Mouse (Mus musculus) heart, embryonic 15.5 days (tissue): Measurements from ENCODE around the gene A630095N17Rik. TPM values are rescaled to one million over a fixed set of nuclear protein-coding genes. Genes with fewer than 3 reads are reported as not detected.

Experiments
- ATAC-seq: fragments of 200-750 bp; cut with Nextera tagmentation; replicated peaks from 2 replicates; pipeline ENCODE4 v1.8.0; 2017; ENCODE audit warnings: low read depth, moderate TSS enrichment; ENCODE audit not compliant: insufficient number of reproducible peaks, insufficient read depth, low FRiP score
- H3K27ac ChIP-seq: fragments of 300-500 bp; sonication (generic); 2 replicates; pipeline ENCODE4 v1.5.1; 2015; ENCODE audit warnings: mild to moderate bottlenecking, inconsistent platforms
- H3K27me3 ChIP-seq: fragments of 300-500 bp; sonication (generic); 2 replicates; pipeline ENCODE4 v1.6.1; 2015; ENCODE audit warnings: inconsistent platforms
- H3K36me3 ChIP-seq: fragments of 300-500 bp; sonication (generic); 2 replicates; pipeline ENCODE4 v1.6.1; 2015; ENCODE audit warnings: mild to moderate bottlenecking, inconsistent platforms
- H3K4me1 ChIP-seq: fragments of 300-500 bp; sonication (generic); replicated peaks from 2 replicates; pipeline ENCODE4 v1.6.1; 2015; ENCODE audit warnings: inconsistent platforms
- H3K4me2 ChIP-seq: fragments of 300-500 bp; sonication (generic); 2 replicates; pipeline ENCODE4 v1.6.1; 2015; ENCODE audit warnings: inconsistent platforms, mild to moderate bottlenecking, moderate library complexity
- H3K4me3 ChIP-seq: fragments of 300-500 bp; sonication (generic); 2 replicates; pipeline ENCODE4 v1.5.1; 2015; ENCODE audit warnings: mild to moderate bottlenecking, inconsistent platforms
- H3K9ac ChIP-seq: fragments of 300-500 bp; sonication (generic); 2 replicates; pipeline ENCODE4 v1.6.1; 2015; ENCODE audit warnings: mild to moderate bottlenecking, inconsistent platforms
- H3K9me3 ChIP-seq: fragments of 300-500 bp; sonication (generic); replicated peaks from 2 replicates; pipeline ENCODE4 v1.6.1; 2016; ENCODE audit warnings: inconsistent platforms
- WGBS: fragments of 180-500 bp; shearing (Covaris S2); methylation state at CpG from one replicate; pipeline ENCODE4 v1.1.7; 2015; ENCODE audit warnings: mixed read lengths; 5-methylcytosine and 5-hydroxymethylcytosine counted together
- polyA plus RNA-seq: library from polyadenylated mRNA; unstranded; fragments of >200 nt; fragmentation: Nextera tagmentation; extraction: Ambion mirVana; gene quantifications from 2 replicates; pipeline ENCODE4 v1.2.1, GENCODE M21; 2015

A630095N17Rik gene
- polyA plus RNA-seq, 1 experiment from 2014 or later: not detected

GRCm38 (mm10) chr1:75253029-75253428 is 21.1 kb upstream of the A630095N17Rik start:
- Histone ChIP-seq H3K9ac (no peak overlapping the region), H3K27ac (no peak overlapping the region), H3K9me3 (no peaks in the 10 kb centered on the region), H3K27me3 (no peaks in the 10 kb centered on the region; the same call in 1 of the 2 replicates), H3K36me3 (no peaks in the 10 kb centered on the region), H3K4me3 (no peak overlapping the region), H3K4me2 (no peak overlapping the region), H3K4me1 (peaks cover 20% of the 10 kb centered on the region)
- 67% methylated on average over 16 of the region's 16 CpGs for WGBS
- ATAC-seq: no peak

GRCm38 (mm10) chr1:75252308-75252707 is 20.4 kb upstream of the A630095N17Rik start:
- Histone ChIP-seq H3K27ac (no peak overlapping the region), H3K9me3 (no peaks in the 10 kb centered on the region), H3K27me3 (no peaks in the 10 kb centered on the region; the same call in 1 of the 2 replicates), H3K4me2 (no peak overlapping the region), H3K4me1 (peaks cover 27% of the 10 kb centered on the region), H3K4me3 (no peak overlapping the region), H3K36me3 (no peaks in the 10 kb centered on the region), H3K9ac (no peak overlapping the region)
- ATAC-seq: no peak
- 64% methylated on average over 13 of the region's 13 CpGs for WGBS

DNA sequence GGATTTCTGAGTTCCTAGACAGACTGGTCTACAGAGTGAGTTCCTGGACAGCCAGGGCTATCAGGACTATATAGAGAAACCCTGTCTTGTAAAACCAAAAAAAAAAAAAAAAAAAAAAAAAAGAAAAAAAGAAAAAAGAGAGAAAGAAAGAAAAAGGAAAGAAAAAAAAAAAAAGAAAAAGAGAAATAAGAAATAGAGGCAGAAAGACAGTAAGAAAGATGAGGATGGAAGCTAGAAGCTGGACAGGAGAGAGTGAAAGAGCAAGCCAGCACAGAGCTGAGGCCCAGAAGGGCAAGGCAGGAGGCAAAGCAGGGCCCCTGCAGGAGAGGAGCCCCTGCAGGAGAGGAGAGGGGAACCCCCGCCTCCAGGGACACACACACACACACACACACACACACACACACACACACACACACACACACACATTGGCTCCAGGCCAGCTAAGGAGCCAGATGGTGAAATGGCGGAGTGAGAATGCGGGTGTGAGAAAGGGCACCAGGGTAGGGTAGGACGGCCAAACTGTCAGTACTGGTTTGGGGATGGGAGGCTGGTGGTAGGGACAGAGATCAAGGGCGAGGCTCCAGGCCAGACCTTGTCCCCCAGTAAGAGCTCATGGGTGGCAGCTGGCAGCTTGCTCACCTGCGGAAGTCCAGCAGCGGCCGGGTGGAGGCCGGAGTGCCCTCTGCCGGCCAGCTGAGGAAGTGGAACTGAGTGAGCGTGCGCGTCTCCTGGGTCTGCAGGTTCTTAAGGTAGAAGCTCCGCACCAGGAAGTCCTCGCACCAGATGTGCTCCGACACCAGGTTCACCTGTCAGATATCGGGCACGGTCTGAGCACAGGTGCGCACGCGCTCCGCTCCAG is 19.4 kb upstream of the A630095N17Rik start:
- Histone ChIP-seq H3K4me1 (peaks cover 37% of the 10 kb centered on the region), H3K27ac (no peak overlapping the region), H3K27me3 (no peaks in the 10 kb centered on the region; the same call in 1 of the 2 replicates), H3K4me3 (peak overlapping the region; percentile 37), H3K9ac (peak overlapping the region; percentile 5; the same call in 1 of the 2 replicates), H3K9me3 (no peaks in the 10 kb centered on the region), H3K36me3 (no peaks in the 10 kb centered on the region), H3K4me2 (peak overlapping the region; percentile 63)
- no peak for ATAC-seq
- WGBS: 7% methylated on average over 21 of the region's 22 CpGs

DNA sequence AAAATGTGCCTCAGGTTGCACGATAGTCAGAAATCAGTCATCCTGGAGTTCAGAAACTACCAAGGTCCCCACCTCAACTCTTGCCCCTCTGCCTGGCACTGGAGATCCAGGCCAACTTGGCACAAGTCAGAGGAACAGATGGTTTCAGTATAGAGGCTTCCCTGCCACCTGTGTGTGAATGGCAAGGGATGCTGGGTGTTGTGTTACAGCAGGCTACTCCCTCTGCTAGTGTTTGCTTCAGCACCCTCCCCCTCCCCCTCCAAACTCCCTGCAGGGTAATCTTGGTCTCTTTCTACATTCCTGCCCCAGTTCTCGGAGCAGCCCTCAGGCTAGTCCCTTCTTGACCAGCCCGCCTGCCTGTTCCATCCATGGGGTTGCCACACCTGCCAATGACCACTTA is 18.6 kb upstream of the A630095N17Rik start:
- Histone ChIP-seq H3K36me3 (no peaks in the 10 kb centered on the region), H3K4me2 (no peak overlapping the region), H3K27ac (no peak overlapping the region), H3K4me3 (no peak overlapping the region), H3K27me3 (no peaks in the 10 kb centered on the region; the same call in 1 of the 2 replicates), H3K9me3 (no peaks in the 10 kb centered on the region), H3K9ac (no peak overlapping the region), H3K4me1 (peaks cover 37% of the 10 kb centered on the region)
- no peak for ATAC-seq
- 70% methylated on average over 3 of the region's 3 CpGs for WGBS

DNA sequence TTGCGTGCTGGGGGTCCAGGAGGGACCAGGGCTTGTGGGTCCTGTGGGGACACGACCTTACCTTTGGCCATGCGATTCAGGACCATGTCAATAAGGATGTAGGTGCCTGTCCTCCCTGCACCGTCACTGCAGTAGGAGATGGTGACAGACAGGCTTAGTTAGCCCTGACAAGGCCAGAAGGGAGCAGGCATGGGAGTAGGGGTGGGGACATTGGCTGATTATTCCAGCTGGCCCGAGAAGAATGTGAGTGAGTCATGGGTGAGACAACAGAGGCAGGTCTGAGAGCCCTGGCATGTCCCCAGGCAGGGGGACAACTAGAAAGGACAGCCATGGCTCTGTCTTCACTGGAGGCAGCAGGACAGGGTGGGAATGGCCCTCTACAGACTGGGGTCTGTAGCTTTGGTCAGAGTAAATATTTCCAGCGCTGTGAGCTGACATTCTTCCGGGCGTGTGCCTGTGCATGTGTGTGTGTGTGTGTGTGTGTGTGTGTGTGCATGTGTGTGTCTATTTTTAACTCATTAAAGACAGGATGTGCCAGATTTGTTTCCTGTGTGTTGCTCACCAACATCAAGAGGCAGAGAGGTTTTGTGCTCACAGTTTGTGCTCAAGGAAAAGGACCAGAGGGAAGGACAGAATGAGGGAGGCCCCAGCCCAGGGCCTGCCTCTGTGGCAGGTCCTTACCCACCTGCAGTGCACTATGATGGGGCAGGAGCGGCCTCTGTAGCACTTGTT is 16.3 kb upstream of the A630095N17Rik start:
- no peak overlapping the region for H3K4me3 ChIP-seq
- no peaks in the 10 kb centered on the region; the same call in 1 of the 2 replicates for H3K27me3 ChIP-seq
- H3K9me3 ChIP-seq: no peaks in the 10 kb centered on the region
- peaks cover 37% of the 10 kb centered on the region for H3K4me1 ChIP-seq
- H3K4me2 ChIP-seq: 0 out of 2 replicates have a peak overlapping the region, but pooled peaks have one; percentile 22
- ATAC-seq: peak; percentile 80
- H3K36me3 ChIP-seq: peaks cover 6% of the 10 kb centered on the region; the same call in 1 of the 2 replicates
- WGBS: 32% methylated on average over 9 of the region's 9 CpGs
- H3K27ac ChIP-seq: peak overlapping the region; percentile 94
- H3K9ac ChIP-seq: peak overlapping the region; percentile 41

GRCm38 (mm10) chr1:75247071-75247930 is 15.4 kb upstream of the A630095N17Rik start:
- H3K4me2 ChIP-seq: no peak overlapping the region
- peaks cover 37% of the 10 kb centered on the region for H3K4me1 ChIP-seq
- H3K27ac ChIP-seq: peak overlapping the region; percentile 94
- H3K27me3 ChIP-seq: no peaks in the 10 kb centered on the region; the same call in 1 of the 2 replicates
- peak overlapping the region; percentile 41 for H3K9ac ChIP-seq
- H3K36me3 ChIP-seq: peaks cover 6% of the 10 kb centered on the region; the same call in 1 of the 2 replicates
- no peaks in the 10 kb centered on the region for H3K9me3 ChIP-seq
- 77% methylated on average over 16 of the region's 16 CpGs for WGBS
- H3K4me3 ChIP-seq: no peak overlapping the region
- ATAC-seq: no peak

GRCm38 (mm10) chr1:75244836-75245235 is 12.9 kb upstream of the A630095N17Rik start:
- H3K27me3 ChIP-seq: no peaks in the 10 kb centered on the region
- no peak overlapping the region for H3K4me2 ChIP-seq
- H3K27ac ChIP-seq: no peak overlapping the region
- H3K9ac ChIP-seq: no peak overlapping the region
- no peaks in the 10 kb centered on the region for H3K9me3 ChIP-seq
- H3K4me3 ChIP-seq: no peak overlapping the region
- H3K4me1 ChIP-seq: peaks cover 30% of the 10 kb centered on the region
- peaks cover 20% of the 10 kb centered on the region for H3K36me3 ChIP-seq
- ATAC-seq: peak; percentile 45; the same call in 1 of the 2 replicates
- 22% methylated on average over 4 of the region's 4 CpGs for WGBS

DNA sequence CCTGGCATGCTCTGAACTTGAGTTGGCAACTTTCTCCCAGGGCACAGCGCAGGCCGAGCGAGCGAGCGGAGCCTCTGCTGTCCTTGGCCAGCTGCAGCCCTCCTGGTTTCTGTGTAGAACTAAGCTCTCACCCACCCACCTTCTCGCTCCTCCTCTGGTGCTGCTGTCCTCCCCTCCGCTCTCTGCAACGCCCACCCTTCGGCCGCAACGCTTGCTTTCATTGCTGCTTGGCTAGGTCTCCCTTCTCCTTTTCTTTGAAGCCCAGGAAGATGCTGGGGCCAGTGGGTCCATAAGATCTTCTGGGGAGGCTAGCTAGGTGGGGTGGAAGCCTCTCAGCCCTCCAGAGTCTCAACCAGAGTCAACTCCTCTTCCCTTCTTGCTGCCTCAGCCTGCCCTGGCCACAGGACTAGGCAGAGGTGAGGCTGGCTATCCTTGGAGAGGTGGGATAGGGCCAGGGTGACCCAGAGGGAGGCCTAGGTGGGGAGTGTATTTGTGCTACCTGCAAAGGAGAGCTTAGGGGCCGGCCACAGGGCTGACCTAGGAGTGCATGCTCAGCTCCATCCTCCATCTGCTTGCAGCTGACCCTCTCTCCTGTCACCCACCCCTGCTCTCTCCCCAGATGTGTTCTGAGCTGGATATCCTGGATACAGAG is 12.4 kb upstream of the A630095N17Rik start:
- Histone ChIP-seq H3K4me1 (peaks cover 29% of the 10 kb centered on the region), H3K27ac (no peak overlapping the region), H3K4me3 (no peak overlapping the region), H3K9ac (no peak overlapping the region), H3K9me3 (no peaks in the 10 kb centered on the region), H3K4me2 (no peak overlapping the region), H3K27me3 (no peaks in the 10 kb centered on the region), H3K36me3 (peaks cover 26% of the 10 kb centered on the region)
- ATAC-seq: no peak
- WGBS: 92% methylated on average over 12 of the region's 12 CpGs

DNA sequence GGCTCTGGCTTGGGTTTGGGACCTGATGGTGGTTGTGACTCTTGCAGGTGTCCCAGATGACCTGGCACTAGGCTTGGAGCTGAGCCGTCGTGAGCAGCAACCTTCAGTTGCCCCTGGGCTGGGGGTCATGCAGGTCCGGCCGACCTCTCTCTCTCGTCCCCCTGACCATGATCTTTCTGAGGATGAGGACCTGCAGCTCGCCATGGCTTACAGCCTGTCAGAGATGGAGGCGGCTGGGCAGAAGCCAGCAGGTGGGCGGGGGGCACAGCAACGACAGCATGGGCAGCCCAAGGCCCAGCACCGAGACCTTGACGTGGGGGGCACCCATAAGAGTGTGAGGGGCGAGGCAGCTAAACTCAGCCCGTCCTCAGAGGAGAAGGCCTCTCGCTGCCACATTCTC is 11.5 kb upstream of the A630095N17Rik start:
- Histone ChIP-seq H3K27ac (no peak overlapping the region), H3K9ac (no peak overlapping the region), H3K36me3 (peaks cover 26% of the 10 kb centered on the region), H3K4me2 (no peak overlapping the region), H3K4me1 (peaks cover 28% of the 10 kb centered on the region), H3K9me3 (no peaks in the 10 kb centered on the region), H3K27me3 (no peaks in the 10 kb centered on the region), H3K4me3 (no peak overlapping the region)
- 87% methylated on average over 14 of the region's 14 CpGs for WGBS
- no peak for ATAC-seq

GRCm38 (mm10) chr1:75239591-75239990 is 7.7 kb upstream of the A630095N17Rik start:
- Histone ChIP-seq H3K9ac (no peak overlapping the region), H3K4me1 (peaks cover 30% of the 10 kb centered on the region), H3K4me3 (no peak overlapping the region), H3K27me3 (no peaks in the 10 kb centered on the region), H3K36me3 (peaks cover 26% of the 10 kb centered on the region), H3K4me2 (no peak overlapping the region), H3K27ac (peak overlapping the region; percentile 56), H3K9me3 (no peaks in the 10 kb centered on the region)
- 67% methylated on average over 10 of the region's 10 CpGs for WGBS
- no peak for ATAC-seq
